Mouse (Mus musculus) heart, adult 9 months (tissue): ENCODE measurements around the gene Mrpl55.
"Not testable (repeated sequence)": the region's sequence is repeated elsewhere in the genome, so short reads cannot be mapped to it uniquely, and the experiment has no call there.

Experiments
- DNase-seq, 2 experiments: peaks; one replicate each; pipeline ENCODE4 v3.0.0; 2022; ENCODE audit warnings: low spot score in 2 of 2

The Mrpl55 gene

DNA sequence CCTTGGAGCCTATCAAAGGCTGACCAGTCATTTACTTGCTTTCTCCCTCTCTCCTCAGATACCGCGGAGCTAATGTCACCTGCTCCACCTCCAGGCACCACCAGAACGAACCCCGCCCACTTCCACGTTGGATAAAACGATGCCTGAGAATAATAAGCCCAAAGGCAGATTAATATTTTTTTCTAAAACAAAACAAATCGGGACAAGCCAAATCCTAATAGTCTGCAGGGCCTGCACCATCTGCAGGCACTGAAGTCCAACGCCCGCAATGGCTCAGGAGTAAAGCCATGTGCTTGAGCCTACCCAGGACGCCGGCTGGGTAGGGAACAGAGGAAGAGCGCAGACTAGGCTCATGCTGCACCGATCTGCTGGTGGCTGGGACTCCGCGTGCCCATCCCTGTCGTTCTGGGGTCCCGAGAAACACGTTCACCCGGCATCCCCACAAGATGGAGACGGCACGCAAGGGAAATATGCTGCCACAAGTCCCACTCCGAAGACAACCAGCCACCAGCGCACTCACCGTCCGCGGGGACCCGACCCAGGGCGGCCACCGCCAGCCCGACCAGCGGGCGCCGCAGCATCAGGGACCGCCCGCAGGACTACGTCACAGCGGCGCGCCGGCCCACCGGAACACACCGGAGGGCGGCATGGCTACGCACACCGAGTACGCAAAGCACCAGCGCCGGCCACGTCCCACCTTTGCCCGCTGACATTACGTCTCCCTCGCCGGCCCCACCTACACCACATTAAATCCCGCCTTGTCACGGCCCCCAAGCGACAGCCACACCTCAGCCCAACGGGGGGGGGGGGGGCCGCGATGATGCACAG is 10.8 kb upstream of the Mrpl55 start:
- peak; percentile 90 to 93 for DNase-seq

DNA sequence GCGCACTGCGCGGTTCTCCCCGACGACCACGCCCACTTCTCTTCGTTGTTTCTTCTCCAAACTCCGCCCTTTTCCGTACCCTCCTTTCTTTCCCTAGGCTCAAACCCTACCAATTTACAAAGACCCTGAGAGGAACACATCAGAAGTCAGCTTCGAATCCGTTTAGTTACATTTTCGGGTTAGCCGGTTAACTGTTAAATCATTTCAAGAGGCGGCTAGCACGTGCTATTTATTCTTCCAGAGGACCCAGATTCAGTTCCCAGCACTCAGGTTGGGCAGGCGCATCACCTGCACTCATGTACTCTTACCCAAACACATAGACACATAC is 10.3 kb upstream of the Mrpl55 start, which contains the start of gene Guk1:
Guk1 (minus strand) TSS at position 154 of the 328 bp plus-strand sequence.
- DNase-seq = no peak

DNA sequence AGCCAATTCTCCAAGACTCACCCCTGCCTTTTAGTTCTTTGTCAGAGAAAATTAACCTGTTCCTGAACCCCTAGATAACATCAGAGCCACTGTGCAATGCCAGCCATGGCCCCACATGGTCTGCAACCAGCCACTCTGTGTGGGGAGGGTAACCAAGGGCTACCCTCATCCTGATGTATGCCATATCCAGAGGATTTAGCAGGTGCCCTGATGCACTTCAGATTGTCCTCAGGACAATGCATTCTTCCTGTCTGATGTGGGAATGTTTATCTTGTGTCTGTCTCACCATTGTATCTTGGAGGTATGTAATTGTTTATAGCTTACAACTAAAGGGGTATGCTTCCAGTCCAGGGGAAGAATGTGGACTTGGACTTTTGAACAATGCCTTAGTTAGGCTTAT is 6.1 kb upstream of the Mrpl55 start:
- no peak for DNase-seq

DNA sequence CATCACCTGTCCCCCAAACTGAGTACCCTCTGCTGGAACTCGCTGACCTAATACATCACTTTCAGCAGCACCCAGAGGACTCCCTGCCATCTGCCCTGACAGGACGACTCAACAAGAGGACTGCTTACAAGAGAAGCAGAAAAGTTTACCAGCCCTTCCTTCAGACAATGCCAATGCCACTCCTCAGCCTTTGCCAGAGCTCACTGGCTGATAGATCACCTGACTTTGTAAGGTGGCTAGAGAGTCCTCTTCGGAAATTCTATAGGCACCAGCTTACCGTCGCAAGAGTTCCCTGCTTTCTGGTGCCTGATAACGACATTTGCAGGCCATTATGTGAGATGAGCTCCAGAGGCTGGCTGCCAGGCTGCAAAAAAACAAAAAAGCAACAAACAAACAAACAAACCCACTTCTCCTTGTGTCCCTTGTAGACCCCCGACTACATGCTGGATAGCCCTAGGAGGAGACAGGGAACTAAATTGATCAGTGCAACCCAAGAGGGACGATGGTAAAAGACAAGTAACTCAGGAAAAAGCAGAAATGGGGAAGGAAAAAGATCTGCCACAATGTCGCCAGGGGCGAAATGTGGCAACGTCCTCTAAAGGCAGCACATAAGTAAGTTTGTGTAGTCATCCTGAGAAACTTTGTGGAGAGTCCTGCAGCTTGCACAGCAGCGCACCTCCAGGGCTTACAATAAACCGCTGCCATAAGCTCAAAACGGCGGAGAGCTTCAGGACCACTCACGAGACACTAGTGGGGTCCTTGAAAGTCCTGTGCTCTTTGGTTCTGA is 877 bp upstream of the Mrpl55 start:
- no peak for DNase-seq

- peak; percentile 92 to 93 for DNase-seq
Observed at GRCm38 (mm10) chr11:59208153-59208831, 6.0 kb downstream of the Mrpl55 start, which contains the start of gene 2310033P09Rik. TSS of gene 2310033P09Rik (plus strand) at chr11:59208321.

GRCm38 (mm10) chr11:59209003-59209441 is 6.7 kb downstream of the Mrpl55 start:
- DNase-seq = peak; percentile 56 to 62

GRCm38 (mm10) chr11:59209580-59209979 is 7.3 kb downstream of the Mrpl55 start:
- no peak for DNase-seq

GRCm38 (mm10) chr11:59210020-59210419 is 7.7 kb downstream of the Mrpl55 start:
- DNase-seq = no peak

DNA sequence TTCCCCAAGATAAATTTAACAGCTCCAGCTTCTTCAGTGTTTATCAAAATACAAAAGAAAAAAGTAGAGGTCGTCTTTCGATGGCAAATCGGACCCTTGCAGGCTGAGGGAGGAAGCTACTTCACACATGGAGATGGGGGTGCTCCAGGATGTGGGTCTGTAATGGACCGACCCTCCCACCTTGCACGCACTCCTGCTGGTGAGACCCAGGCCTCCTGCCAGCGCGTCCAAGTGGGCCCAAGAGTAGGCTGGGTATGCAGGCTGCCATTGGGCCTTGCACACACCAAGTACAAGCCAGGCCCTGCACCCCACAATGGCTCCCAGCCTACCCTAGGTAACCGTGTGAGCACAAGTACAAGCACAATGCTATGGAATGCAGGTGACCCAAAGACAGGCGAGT is 9.3 kb downstream of the Mrpl55 start:
- not testable (repeated sequence) for DNase-seq

DNA sequence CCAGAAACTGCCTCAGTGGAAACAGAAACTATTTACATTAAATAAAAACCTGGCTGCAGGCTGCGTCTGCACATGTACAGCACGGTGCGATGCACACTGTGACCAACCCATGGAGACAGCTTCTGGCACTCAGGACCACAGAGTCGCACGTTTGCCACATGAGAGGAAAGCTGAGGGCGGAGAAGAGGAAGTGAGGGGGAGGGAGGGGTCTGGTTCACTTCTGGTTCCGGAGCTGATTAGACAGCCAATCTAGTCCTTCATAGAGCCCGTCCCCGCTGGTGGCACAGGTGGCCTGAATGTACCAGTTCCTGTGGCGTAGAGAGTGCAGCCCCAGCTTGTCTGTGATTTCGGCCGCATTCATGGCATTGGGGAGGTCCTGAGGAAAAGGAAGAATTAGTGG is 10.0 kb downstream of the Mrpl55 start:
- not testable (repeated sequence) for DNase-seq

DNA sequence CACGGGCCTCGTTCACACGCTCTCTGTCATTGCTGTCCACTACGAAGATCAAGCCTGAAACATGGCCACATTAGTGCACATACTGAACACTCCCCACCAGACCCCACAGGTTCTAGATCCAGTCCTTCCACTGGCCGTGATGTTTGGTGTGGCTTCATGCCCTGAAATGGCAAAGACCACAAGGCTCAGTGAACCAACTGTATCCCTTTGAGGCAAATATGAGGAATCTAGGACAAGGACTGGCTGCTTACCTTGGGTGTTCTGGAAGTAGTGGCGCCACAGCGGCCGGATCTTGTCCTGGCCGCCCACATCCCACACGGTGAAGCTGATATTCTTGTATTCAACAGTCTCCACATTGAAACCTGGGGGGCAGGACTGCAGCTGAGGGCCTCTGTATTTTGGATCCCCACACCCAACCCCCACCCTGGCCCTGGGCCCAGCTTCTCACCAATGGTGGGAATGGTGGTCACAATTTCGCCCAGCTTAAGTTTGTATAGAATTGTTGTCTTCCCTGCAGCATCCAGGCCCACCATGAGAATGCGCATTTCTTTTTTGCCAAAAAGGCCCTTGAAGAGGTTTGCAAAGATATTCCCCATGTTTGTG is 10.7 kb downstream of the Mrpl55 start:
- no peak for DNase-seq

DNA sequence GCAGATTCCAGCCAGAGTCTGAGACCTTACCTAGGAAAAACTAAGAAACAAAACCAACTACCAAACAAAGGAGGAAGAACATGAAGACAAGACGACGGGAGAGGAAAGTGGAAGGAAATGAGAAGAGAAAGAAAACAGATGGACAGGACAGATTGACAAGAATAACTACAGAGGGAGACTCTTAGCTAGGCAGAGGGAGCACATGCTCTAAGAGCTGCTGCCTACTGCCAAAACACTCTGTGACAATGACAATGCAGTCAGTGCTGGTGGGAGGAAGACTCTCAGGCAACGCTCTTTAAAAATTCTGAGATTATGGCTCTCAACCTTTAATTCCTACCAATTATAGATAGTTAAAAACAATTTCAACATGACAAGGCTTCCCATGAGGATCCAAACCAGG is 14.7 kb downstream of the Mrpl55 start:
- no peak for DNase-seq

DNA sequence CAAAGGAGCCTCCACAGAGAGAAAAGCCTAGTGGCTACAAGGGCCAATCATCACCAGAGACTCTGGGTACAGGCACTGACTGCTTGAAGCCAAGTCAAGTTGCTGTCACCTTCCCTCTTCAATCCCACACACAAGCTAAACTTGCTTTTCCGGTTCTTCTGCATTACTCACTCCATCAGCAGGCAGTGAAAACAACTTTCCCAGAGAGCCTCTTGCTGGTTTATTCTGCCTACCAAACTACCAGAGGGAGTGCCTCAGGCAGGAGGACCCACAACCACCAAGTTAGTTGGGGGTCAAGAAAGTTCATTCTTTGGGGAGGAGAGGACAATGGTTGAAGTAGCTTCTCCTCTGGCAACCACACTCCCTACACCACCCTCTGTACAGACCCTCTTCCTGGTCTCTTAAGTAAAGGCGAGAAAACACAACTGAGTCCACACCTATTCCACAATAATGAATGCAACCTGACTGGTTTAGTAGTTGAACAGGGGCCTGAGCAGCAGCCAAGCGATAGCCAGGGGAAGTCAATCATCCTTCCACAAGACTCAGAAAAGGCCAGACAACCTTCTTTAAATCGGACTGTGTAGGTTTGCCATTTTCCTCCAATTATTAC is 16.2 kb downstream of the Mrpl55 start:
- no peak for DNase-seq

DNA sequence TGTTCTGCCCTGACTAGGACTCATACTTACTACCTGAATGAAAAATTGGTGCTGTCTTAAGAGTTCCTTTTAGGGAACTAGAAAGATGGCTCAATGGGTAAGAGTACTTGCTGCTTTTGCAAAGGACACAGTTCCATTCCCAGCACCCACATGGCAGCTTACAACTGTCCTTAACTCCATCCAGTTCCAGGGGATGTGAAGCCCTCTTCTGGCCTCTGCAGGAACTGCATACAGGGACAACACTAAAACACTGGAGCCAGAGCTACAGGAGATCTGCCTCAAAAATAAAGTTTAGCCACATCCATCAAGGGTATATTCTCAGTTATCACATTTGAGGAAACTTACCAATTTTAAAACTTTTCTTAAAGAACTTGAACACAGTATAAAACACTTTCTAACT is 16.8 kb downstream of the Mrpl55 start:
- no peak for DNase-seq

DNA sequence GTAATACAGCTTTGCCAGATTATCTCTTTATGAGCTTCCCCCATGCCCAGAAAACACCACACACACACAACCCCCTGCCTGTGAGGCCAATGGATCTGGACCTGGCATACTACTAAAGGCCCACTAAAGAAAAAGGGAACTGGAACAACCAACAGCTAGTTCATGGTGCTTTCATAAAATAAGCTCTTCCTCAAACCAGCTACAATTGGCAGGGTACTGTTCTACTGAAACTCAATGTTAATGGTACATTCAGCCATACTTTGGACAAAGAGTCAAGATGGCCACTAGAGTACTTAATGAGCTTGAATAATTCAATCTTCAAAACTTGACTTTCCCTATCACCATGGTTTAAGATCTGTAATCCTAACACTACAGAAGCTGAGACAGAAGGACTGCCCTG is 19.3 kb downstream of the Mrpl55 start:
- DNase-seq = no peak

GRCm38 (mm10) chr11:59222306-59222705 is 20.0 kb downstream of the Mrpl55 start:
- no peak for DNase-seq

DNA sequence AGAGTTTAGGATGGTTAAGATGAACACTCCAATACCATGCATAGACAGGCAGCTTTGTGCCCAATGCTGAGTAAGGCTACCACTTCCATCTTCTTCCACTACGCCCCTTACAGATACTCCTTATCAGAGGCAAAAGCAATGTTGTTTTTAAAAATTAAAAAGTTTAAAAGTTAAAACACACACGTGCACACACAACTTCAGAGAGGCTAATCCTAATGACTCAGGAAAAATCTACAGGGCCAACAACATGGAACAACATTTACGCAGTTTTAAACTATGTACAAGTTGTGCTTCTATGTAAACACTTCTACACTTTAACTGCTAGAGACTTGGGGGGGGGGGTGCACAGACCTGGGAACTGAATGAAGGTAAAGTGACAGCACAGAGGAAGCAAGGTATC is 21.7 kb downstream of the Mrpl55 start:
- DNase-seq = no peak

GRCm38 (mm10) chr11:59224470-59224869 is 22.2 kb downstream of the Mrpl55 start:
- no peak for DNase-seq

DNA sequence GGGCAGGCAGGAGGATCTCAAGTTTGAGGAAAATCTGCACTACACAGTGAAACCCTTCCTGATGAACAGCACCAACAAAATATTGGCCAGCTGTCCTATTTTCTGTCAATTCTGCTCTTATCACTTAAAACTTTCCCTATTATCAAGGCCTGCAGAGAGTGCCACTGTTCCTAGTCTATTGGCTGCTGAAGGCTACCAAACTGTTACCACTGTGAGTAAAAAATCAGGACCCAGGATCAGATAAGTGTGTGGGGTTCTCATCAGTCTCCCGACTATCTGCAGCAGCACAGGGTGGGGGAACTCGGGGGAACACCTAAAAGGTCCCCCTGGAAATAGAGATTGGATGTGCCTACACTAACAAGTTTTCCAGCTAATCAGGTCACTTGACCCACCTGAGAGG is 22.9 kb downstream of the Mrpl55 start:
- DNase-seq = no peak

DNA sequence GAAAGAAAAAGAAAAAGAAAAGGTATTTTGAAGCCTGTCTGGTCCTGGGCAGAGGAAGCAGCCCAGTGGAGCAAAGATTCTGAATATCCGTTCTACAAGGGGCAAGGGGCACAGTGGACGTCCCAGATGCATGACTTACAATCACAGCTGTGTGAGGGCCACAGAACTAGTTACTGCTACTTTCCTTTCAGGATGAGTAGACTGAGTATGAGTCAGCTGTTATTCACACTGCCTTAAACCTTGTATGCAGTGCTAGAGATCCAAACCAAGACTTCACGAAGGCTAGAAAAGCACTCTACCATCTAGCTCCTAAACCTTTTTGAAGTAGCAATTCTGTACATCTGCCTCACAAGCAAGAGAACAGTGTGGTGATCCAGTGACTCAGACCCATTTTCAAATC is 24.0 kb downstream of the Mrpl55 start:
- no peak for DNase-seq

GRCm38 (mm10) chr11:59226787-59227603 is 24.7 kb downstream of the Mrpl55 start:
- DNase-seq = no peak
